Mouse (Mus musculus) adrenal gland, postnatal 14 days (tissue): ENCODE data around the gene Carnmt1. TPM values are rescaled to one million over a fixed set of nuclear protein-coding genes. Genes with fewer than 3 reads are reported as not detected.
A peak's percentile ranks its signal among the peaks of the same experiment; 100 is the strongest.

Experiments
- DNase-seq: peaks from one replicate; pipeline ENCODE4 v3.0.0; 2021; ENCODE audit warnings: mixed read lengths
- long read RNA-seq, 2 experiments: library from polyadenylated mRNA; stranded (forward); transcript quantifications; one replicate each; pipeline ENCODE4 v2.0.0; 2021
- total RNA-seq: library from RNA; stranded (reverse); gene quantifications from 2 replicates; pipeline ENCODE4 v1.2.3, GENCODE M21; 2021

The Carnmt1 gene
- total RNA-seq = 23.5 and 27.8 TPM in 2 replicates
- long read RNA-seq, experiment 1, full-length matches to known transcripts = 27 of 42 reads
- long read RNA-seq, experiment 1, partial matches to known transcripts = 1 of 42 reads
- long read RNA-seq, experiment 1, other reads (novel, unspliced or antisense) = 14 of 42 reads
- long read RNA-seq, experiment 2, full-length matches to known transcripts = 28 of 41 reads
- long read RNA-seq, experiment 2, partial matches to known transcripts = 3 of 41 reads
- long read RNA-seq, experiment 2, other reads (novel, unspliced or antisense) = 10 of 41 reads

- peak; percentile 99 for DNase-seq
Observed at GRCm38 (mm10) chr19:18670608-18671007, at the start of gene Carnmt1. Gene Carnmt1 (plus strand): TSS chr19:18670764.

DNA sequence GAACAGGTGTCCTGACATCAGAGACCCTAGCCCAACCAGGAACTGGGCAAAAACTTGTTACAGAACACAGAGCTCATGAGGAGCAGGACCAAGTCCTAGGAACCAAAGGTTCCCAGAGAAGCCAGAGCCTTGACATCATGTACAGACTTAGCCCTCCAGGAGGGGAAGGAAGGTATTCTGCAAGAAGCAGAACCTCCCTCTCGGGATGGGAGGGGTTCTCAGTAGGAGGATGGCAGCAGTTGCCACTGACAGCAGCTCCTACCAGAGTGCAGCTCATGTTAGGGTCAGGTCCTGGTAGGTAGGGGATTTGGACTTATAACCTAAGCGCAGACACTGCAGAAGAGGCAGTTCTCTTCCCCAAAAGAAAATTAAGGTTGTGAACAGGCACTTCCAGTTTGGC is 46.7 kb upstream of the Carnmt1 start:
- DNase-seq = no peak

GRCm38 (mm10) chr19:18629589-18629988 is 41.0 kb upstream of the Carnmt1 start:
- DNase-seq = no peak

DNA sequence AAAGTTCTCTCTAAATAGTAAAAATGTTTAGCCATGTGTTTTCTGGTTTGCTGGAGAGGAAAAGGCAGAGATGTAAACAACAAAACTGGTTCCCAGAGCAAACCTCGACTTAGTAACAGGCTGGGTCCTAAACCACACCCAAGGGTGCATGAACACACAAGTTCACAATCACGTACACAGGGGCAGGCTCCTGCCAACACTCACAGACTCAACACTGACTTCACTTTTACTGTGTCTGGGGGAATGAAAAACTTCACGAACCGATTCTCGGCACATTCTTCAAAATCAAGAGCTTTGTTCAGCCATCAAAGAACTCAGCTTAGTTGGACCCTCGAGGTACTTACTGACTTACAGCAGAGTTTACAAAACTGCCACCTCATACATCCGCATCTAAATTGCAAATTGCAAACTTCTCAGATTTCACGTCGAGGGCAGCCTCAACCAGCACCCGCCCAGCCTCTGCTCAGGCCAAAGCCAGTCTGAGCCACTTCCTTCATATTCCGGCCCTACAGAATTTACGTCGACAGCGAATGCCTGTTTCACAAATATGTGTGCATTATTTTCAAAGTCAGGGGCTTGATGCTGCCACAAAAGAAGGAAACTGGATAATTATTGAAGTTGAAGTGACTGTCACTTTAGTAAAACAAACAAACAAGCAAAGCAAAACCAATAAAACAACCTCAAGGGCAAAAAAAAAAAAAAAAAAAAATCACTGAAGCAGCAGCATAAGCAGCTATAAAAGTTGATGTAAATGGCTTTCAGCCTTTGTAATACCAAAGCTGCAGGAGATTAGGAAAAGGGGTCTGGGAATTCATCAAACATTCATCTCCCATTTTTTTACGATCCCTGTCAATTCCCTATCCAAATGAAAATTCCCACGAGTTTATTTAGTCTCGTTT is 40.1 kb upstream of the Carnmt1 start:
- peak; percentile 44 for DNase-seq

DNA sequence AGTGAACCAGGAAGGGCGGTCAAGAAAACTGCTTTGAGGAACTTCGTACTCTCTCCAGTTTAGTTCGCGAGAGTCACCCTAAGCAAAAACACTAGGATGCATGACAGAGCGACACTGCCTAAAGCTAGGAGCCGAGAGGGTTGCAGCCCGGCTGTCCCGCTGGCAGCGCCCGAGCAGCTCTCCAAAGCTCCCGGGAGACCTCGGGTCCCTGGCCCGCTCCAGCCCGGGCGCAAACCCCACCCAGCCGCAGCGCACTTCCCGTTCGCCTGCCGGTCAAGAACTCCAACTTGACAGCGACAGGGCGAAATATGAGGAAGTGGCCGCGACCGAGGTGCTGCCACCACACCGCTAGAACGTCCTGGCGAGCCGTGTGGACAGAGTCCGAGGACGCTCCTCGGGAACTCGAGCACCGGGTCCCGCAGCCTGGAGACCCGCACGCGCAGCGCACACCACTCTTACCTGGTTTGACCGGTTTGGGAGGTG is 39.4 kb upstream of the Carnmt1 start:
- peak; percentile 83 for DNase-seq

- peak; percentile 99 for DNase-seq
Observed at GRCm38 (mm10) chr19:18631644-18632219, 38.8 kb upstream of the Carnmt1 start, which contains the start of the genes Ostf1 and Nmrk1. Gene Ostf1 (minus strand): TSS chr19:18631823. Gene Nmrk1 (plus strand): TSS chr19:18631950.

DNA sequence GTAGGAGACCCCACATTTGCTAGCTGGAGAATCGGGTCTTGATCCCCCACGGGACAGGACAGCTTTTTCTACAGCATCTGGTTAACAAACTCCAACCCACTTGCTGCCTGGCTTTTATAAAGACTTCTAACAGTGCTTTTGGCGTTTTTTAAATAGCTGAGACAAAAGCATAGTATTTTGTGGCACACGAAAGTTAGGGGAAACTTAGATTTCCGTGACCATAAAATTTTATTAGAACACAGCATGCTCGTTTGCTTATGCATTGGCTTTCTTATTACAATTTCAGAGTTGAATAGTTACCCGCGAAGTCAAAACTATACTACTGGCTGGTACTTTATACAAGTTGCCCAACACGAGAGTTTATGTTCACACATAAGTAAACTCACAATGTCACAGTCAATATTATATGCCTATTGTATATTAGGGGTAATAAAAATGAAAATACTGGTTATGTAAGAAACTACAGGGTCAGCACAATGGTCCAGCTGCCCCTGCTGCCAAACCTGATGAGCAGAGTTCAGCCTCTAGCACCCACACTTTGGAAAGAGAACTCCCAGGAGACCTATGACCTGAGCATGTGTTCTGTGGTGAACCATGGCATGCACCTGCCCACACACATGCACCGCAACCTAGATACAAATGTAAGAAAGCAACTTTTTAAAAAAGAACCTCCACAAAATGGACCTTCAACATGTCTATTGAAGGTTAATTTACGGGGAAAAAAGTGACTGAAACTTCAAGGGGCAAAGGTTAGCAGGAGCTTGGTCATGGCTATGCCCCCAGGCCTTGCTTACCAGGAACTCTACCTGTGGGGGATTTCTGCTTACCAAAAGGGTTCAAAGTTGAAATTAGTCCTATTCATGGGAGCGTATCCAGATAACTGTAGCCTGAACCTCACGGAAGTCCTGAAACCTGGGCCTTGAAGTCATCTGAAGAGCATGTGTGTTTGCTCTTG is 38.1 kb upstream of the Carnmt1 start:
- no peak for DNase-seq

GRCm38 (mm10) chr19:18637954-18638353 is 32.6 kb upstream of the Carnmt1 start:
- no peak for DNase-seq

DNA sequence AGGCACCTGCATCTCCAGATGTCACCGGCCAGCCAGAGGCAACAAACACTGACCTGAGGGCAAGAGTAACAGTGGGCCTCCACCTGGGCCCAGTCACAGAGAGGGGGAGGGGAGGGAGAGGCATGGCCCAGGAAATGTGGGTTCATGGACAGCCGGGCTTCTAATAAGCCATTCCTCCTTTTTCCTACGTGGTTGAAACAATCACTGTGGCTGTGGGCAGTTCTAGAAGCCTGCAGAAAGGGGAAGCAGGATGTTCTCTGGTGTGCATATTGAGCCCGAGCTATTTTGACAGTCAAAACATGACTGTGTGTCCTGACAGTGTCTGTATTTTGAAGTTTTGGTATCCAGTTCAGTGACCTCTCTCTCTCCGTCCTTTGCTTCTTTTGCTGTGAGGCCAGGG is 31.6 kb upstream of the Carnmt1 start:
- DNase-seq = no peak

DNA sequence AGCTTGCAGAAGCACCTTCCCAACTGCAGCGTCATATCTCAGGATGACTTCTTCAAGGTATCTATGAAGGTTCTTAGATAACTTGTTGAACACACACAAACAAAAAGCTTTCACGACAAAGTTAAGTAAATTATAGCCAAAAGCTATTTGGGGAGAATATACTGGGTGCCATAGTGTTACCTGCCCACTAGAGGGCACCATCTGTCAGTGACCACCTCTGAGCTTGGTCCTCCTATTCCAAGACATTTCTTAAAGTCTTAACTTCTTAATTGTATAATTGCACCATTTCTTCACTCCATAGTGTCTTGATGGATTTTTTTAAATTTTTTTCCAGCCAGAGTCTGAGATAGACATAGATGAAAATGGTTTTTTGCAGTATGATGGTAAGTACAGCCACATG is 31.0 kb upstream of the Carnmt1 start:
- no peak for DNase-seq

GRCm38 (mm10) chr19:18641001-18641400 is 29.6 kb upstream of the Carnmt1 start:
- no peak for DNase-seq

DNA sequence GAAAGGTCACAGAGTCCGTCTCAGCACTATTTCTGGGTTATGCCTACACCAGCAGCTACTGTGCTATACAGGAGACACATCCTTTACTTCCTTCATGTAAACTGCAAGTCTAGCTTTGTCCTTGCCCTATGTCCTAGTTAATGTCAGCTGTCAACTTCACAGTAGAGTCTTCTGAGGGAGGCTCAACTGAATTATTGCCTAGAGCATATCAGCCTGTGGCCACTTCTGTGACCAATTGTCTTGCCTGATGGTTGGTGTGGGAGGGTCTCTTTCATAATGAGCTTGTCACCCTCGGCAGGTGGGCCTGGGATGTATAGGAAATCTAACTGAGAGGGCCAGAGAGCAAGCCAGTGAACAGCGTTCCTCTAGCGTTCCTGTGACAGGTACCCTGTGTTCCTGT is 27.2 kb upstream of the Carnmt1 start:
- DNase-seq = no peak

GRCm38 (mm10) chr19:18644084-18644483 is 26.5 kb upstream of the Carnmt1 start:
- DNase-seq = no peak

DNA sequence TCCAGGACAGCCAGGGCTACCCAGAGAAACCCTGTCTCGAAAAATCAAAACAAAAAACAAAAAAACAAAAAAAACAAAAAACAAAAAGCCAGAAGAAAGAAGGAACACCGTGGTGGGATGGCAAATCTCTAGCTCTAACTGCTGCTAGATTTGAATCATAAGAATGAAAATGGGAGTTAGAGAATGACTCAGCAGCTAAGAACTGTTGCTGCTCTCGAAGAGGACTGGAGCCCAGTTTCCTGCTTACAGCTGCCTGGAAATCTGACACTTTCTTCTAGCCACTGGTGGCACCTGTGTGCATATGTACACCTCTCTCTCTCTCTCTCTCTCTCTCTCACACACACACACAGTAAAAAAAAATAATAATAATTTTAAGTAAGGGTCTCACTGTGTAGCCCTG is 24.2 kb upstream of the Carnmt1 start:
- no peak for DNase-seq

GRCm38 (mm10) chr19:18646853-18647420 is 23.6 kb upstream of the Carnmt1 start:
- DNase-seq = peak; percentile 37

DNA sequence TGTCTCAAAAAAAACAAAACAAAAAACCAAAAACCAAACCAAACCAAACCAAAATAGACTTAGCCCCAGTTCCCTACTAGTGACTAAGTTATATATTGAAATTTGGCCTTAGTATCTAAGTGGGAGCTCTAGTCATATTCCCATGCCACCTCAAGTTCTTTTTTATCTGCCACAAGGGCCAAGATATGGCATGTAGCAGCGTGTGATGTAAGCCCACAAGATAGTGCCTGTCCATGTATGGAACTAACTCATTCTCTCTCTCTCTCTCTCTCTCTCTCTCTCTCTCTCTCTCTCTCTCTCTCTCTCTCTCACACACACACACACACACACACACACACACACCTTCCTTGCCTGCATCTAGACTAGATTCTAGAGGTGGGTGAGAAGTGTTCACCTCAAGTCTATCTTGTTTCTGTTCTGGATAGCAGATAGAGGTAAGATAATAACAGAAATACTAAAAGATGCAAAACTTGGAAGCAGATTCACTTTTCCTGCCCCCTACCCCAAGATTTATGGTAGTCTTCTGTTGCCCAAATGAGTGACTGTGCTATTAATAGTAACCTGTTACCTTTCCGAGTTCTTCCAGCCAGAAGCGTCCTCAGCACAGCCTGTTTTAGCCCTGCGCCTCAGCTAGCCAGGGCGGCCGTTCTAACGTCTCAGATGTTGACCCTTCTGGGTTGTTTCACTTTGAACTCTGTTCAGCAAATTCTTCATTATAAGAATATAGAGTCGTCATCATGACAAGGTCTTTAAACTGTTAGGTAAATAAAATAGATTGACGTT is 22.6 kb upstream of the Carnmt1 start:
- DNase-seq = no peak

- no peak for DNase-seq
Observed at GRCm38 (mm10) chr19:18648558-18648945, 22.0 kb upstream of the Carnmt1 start.

GRCm38 (mm10) chr19:18649955-18650354 is 20.6 kb upstream of the Carnmt1 start:
- no peak for DNase-seq

DNA sequence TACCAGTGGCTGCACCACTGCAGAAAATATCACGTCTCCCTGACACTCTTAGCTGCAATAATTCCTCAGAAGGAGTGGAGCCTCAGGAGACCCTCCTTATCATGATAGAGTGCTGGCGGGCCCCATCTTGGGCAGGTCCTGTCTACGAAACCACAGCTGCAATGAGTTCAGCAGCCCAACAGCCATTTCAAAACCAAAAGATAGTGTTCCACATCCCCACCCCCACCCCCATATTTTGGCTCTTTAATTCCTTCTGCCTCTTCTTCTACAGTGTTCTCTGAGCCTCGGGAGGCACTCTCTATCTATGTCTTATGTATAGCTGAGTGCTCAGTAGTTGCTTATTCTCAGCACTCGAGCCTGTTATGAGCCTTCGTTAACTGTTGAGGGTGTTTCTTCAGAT is 20.1 kb upstream of the Carnmt1 start:
- no peak for DNase-seq

- peak; percentile 69 for DNase-seq
Observed at GRCm38 (mm10) chr19:18652592-18652991, 18.0 kb upstream of the Carnmt1 start.

GRCm38 (mm10) chr19:18653058-18653457 is 17.5 kb upstream of the Carnmt1 start:
- DNase-seq = no peak
